Mouse (Mus musculus): ENCODE data around the gene Foxi2.

Gene Foxi2

GRCm38 (mm10) chr7:135410237-135410965, at the start of gene Foxi2:
Gene Foxi2, plus strand, starts transcription at chr7:135410308.
- no peak for DNase-seq (ENCODE audit: low read depth)

GRCm38 (mm10) chr7:135364606-135365005, 45.5 kb upstream of the Foxi2 start:
- DNase-seq (ENCODE audit: low read depth): no peak

GRCm38 (mm10) chr7:135376048-135376447, 34.1 kb upstream of the Foxi2 start:
- DNase-seq (ENCODE audit: low read depth): no peak

- DNase-seq (ENCODE audit: low read depth): peak; percentile 8
Measured at GRCm38 (mm10) chr7:135376932-135377331, 33.2 kb upstream of the Foxi2 start.

GRCm38 (mm10) chr7:135378331-135378730, 31.8 kb upstream of the Foxi2 start:
- DNase-seq (ENCODE audit: low read depth): no peak

GRCm38 (mm10) chr7:135389039-135389438, 21.1 kb upstream of the Foxi2 start:
- peak; percentile 35 for DNase-seq (ENCODE audit: low read depth)

- DNase-seq (ENCODE audit: low read depth): no peak
Measured at GRCm38 (mm10) chr7:135392949-135393542, 17.1 kb upstream of the Foxi2 start.

GRCm38 (mm10) chr7:135394436-135394835, 15.7 kb upstream of the Foxi2 start:
- DNase-seq (ENCODE audit: low read depth): no peak

- no peak for DNase-seq (ENCODE audit: low read depth)
Measured at GRCm38 (mm10) chr7:135395242-135395641, 14.9 kb upstream of the Foxi2 start.

GRCm38 (mm10) chr7:135397096-135397495, 13.0 kb upstream of the Foxi2 start:
- no peak for DNase-seq (ENCODE audit: low read depth)

GRCm38 (mm10) chr7:135397874-135398273, 12.2 kb upstream of the Foxi2 start:
- no peak for DNase-seq (ENCODE audit: low read depth)

- DNase-seq (ENCODE audit: low read depth): peak; percentile 77
Measured at GRCm38 (mm10) chr7:135403416-135403815, 6.7 kb upstream of the Foxi2 start.

- DNase-seq (ENCODE audit: low read depth): no peak
Measured at GRCm38 (mm10) chr7:135406761-135407160, 3.3 kb upstream of the Foxi2 start.

GRCm38 (mm10) chr7:135408501-135408900, 1.6 kb upstream of the Foxi2 start:
- no peak for DNase-seq (ENCODE audit: low read depth)

GRCm38 (mm10) chr7:135412357-135412756, 2.2 kb downstream of the Foxi2 start:
- DNase-seq (ENCODE audit: low read depth): no peak

GRCm38 (mm10) chr7:135428840-135429239, 18.7 kb downstream of the Foxi2 start:
- peak; percentile 17 for DNase-seq (ENCODE audit: low read depth)

GRCm38 (mm10) chr7:135430903-135431302, 20.8 kb downstream of the Foxi2 start:
- DNase-seq (ENCODE audit: low read depth): no peak

GRCm38 (mm10) chr7:135443903-135444302, 33.8 kb downstream of the Foxi2 start:
- DNase-seq (ENCODE audit: low read depth): peak; percentile 18

- DNase-seq (ENCODE audit: low read depth): no peak
Measured at GRCm38 (mm10) chr7:135451340-135451739, 41.2 kb downstream of the Foxi2 start.

GRCm38 (mm10) chr7:135452366-135452765, 42.3 kb downstream of the Foxi2 start:
- DNase-seq (ENCODE audit: low read depth): no peak

- DNase-seq (ENCODE audit: low read depth): peak; percentile 6
Measured at GRCm38 (mm10) chr7:135453690-135454089, 43.6 kb downstream of the Foxi2 start.
